Mouse (Mus musculus) stomach, postnatal 0 days (tissue): ENCODE measurements around the gene Btbd9. TPM values are rescaled to one million over a fixed set of nuclear protein-coding genes. Genes with fewer than 3 reads are reported as not detected.
"Not testable (repeated sequence)": the region's sequence is repeated elsewhere in the genome, so short reads cannot be mapped to it uniquely, and the experiment has no call there.

Experiments
- ATAC-seq: fragments of 200-750 bp; cut with Nextera tagmentation; 2 replicates; pipeline ENCODE4 v1.8.0; 2017; ENCODE audit not compliant: low FRiP score, low TSS enrichment
- DNase-seq: peaks from one replicate; pipeline ENCODE4 v3.0.0-alpha.2; 2016; ENCODE audit warnings: low spot score
- H3K27ac ChIP-seq: fragments of 300-500 bp; sonication (generic); replicated peaks from 2 replicates; pipeline ENCODE4 v1.5.1; 2014; ENCODE audit warnings: mild to moderate bottlenecking, control low read depth
- H3K27me3 ChIP-seq: fragments of 300-500 bp; sonication (generic); 2 replicates; pipeline ENCODE4 v1.6.1; 2014; ENCODE audit warnings: low read length; ENCODE audit not compliant: control insufficient read depth, insufficient read depth
- H3K36me3 ChIP-seq: fragments of 300-500 bp; sonication (generic); 2 replicates; pipeline ENCODE4 v1.6.1; 2014; ENCODE audit warnings: low read length, mixed read lengths; ENCODE audit not compliant: control insufficient read depth, insufficient read depth
- H3K4me1 ChIP-seq: fragments of 300-500 bp; sonication (generic); replicated peaks from 2 replicates; pipeline ENCODE4 v1.6.1; 2014; ENCODE audit warnings: antibody characterized with exemption; ENCODE audit not compliant: control insufficient read depth, insufficient read depth
- H3K4me2 ChIP-seq: fragments of 300-500 bp; sonication (generic); replicated peaks from 2 replicates; pipeline ENCODE4 v1.6.1; 2014; ENCODE audit warnings: low read depth, mild to moderate bottlenecking, control low read depth, moderate library complexity
- H3K4me3 ChIP-seq: fragments of 300-500 bp; sonication (generic); 2 replicates; pipeline ENCODE4 v1.5.1; 2014; ENCODE audit warnings: low read depth, low read length, control low read depth
- H3K9ac ChIP-seq: fragments of 300-500 bp; sonication (generic); 2 replicates; pipeline ENCODE4 v1.6.1; 2014; ENCODE audit warnings: mild to moderate bottlenecking, low read length, control low read depth, mixed read lengths
- H3K9me3 ChIP-seq: fragments of 300-500 bp; sonication (generic); 2 replicates; pipeline ENCODE4 v1.6.1; 2016; ENCODE audit warnings: low read length; ENCODE audit not compliant: control insufficient read depth
- CTCF ChIP-seq: IDR thresholded peaks from 2 replicates; pipeline ENCODE4 v1.5.1; 2016; ENCODE audit warnings: antibody characterized with exemption, low read depth, mild to moderate bottlenecking, moderate library complexity
- EP300 ChIP-seq: optimal IDR thresholded peaks from 2 replicates; pipeline ENCODE3; 2016; ENCODE audit warnings: antibody characterized with exemption
- WGBS: fragments of 180-500 bp; shearing (Covaris S2); extraction: QIAGEN DNeasy Blood & Tissue Kit; methylation state at CpG from one replicate; pipeline ENCODE4 v1.1.7; 2014; 5-methylcytosine and 5-hydroxymethylcytosine counted together
- polyA plus RNA-seq: library from polyadenylated mRNA; unstranded; fragments of >200 nt; fragmentation: Nextera tagmentation; extraction: Ambion mirVana; gene quantifications from 2 replicates; pipeline ENCODE4 v1.2.1, GENCODE M21; 2015

Btbd9 gene
- 32.9 and 34.6 TPM in 2 replicates for polyA plus RNA-seq

GRCm38 (mm10) chr17:30575941-30576773 is at the start of gene Btbd9:
Btbd9 (minus strand) TSS chr17:30576488.
- Histone ChIP-seq H3K27me3 (no peaks in the 10 kb centered on the region), H3K4me1 (peaks cover 5% of the 10 kb centered on the region; the same call in 1 of the 2 replicates), H3K4me2 (peak within 1 kb of the TSS; percentile 84), H3K9ac (peak within 1 kb of the TSS; percentile 78), H3K36me3 (no peaks in the 10 kb centered on the region), H3K4me3 (peak within 1 kb of the TSS; percentile 77), H3K9me3 (no peaks in the 10 kb centered on the region), H3K27ac (peak within 1 kb of the TSS; percentile 91)
- DNase-seq (peak; percentile 90), ATAC-seq (peak; percentile 92)
- under 1% methylated on average over 66 of the region's 94 CpGs for WGBS
- TF ChIP-seq CTCF (no peak), EP300 (no peak)

GRCm38 (mm10) chr17:30624132-30624531 is 47.8 kb upstream of the Btbd9 start, which contains the start of gene Dnah8:
Dnah8 (plus strand) TSS chr17:30624354.
- not testable (repeated sequence) for H3K9ac ChIP-seq, H3K4me3 ChIP-seq, H3K9me3 ChIP-seq, H3K4me1 ChIP-seq, H3K27me3 ChIP-seq, H3K4me2 ChIP-seq, H3K27ac ChIP-seq, DNase-seq, H3K36me3 ChIP-seq
- no CpG with 5 or more reads among the region's 20 CpGs for WGBS
- ATAC-seq: peak; percentile 57; the same call in 1 of the 2 replicates

- H3K36me3 ChIP-seq: no peaks in the 10 kb centered on the region
- 83% methylated on average over 3 of the region's 3 CpGs for WGBS
- H3K4me1 ChIP-seq: no peaks in the 10 kb centered on the region
- no peak for DNase-seq
- H3K27me3 ChIP-seq: no peaks in the 10 kb centered on the region
- H3K4me3 ChIP-seq: no peak overlapping the region
- no peak overlapping the region for H3K9ac ChIP-seq
- ATAC-seq: no peak
- H3K9me3 ChIP-seq: no peaks in the 10 kb centered on the region
- no peak overlapping the region for H3K27ac ChIP-seq
- no peak overlapping the region for H3K4me2 ChIP-seq
- TF ChIP-seq CTCF (no peak), EP300 (no peak)
Measured at GRCm38 (mm10) chr17:30623200-30623599, 46.9 kb upstream of the Btbd9 start.

- no peaks in the 10 kb centered on the region for H3K27me3 ChIP-seq
- 72% methylated on average over 4 of the region's 4 CpGs for WGBS
- TF ChIP-seq CTCF (peak; percentile 19; the same call in 1 of the 2 replicates), EP300 (no peak)
- H3K4me2 ChIP-seq: no peak overlapping the region
- no peaks in the 10 kb centered on the region for H3K4me1 ChIP-seq
- no peak overlapping the region for H3K4me3 ChIP-seq
- H3K9ac ChIP-seq: no peak overlapping the region
- H3K36me3 ChIP-seq: no peaks in the 10 kb centered on the region
- no peak overlapping the region for H3K27ac ChIP-seq
- no peaks in the 10 kb centered on the region for H3K9me3 ChIP-seq
- DNase-seq: no peak
- no peak for ATAC-seq
Measured at GRCm38 (mm10) chr17:30621450-30621849, 45.2 kb upstream of the Btbd9 start.

GRCm38 (mm10) chr17:30620548-30620947 is 44.3 kb upstream of the Btbd9 start:
- Histone ChIP-seq H3K9ac (no peak overlapping the region), H3K4me3 (no peak overlapping the region), H3K4me2 (no peak overlapping the region), H3K9me3 (no peaks in the 10 kb centered on the region), H3K27me3 (no peaks in the 10 kb centered on the region), H3K4me1 (no peaks in the 10 kb centered on the region), H3K27ac (no peak overlapping the region), H3K36me3 (no peaks in the 10 kb centered on the region)
- ATAC-seq: no peak
- WGBS: 45% methylated on average over 2 of the region's 2 CpGs
- TF ChIP-seq CTCF: no peak
- no peak for TF ChIP-seq EP300
- DNase-seq: no peak

- Histone ChIP-seq H3K27ac (no peak overlapping the region), H3K4me3 (no peak overlapping the region), H3K27me3 (no peaks in the 10 kb centered on the region), H3K4me1 (no peaks in the 10 kb centered on the region), H3K9ac (no peak overlapping the region), H3K4me2 (no peak overlapping the region), H3K9me3 (no peaks in the 10 kb centered on the region), H3K36me3 (no peaks in the 10 kb centered on the region)
- DNase-seq (no peak), ATAC-seq (no peak)
- WGBS: 10% methylated on average over 2 of the region's 2 CpGs
- no peak for TF ChIP-seq EP300
- no peak for TF ChIP-seq CTCF
Measured at GRCm38 (mm10) chr17:30619153-30619552, 42.9 kb upstream of the Btbd9 start.
